Mouse (Mus musculus): ENCODE measurements around the gene Abcb11.

Gene Abcb11

GRCm38 (mm10) chr2:69264069-69264618 lies 78.3 kb downstream of the Abcb11 start:
- DNase-seq (ENCODE audit: low read depth, low spot score) = no peak

- no peak for DNase-seq (ENCODE audit: low read depth, low spot score)
These were observed 94.1 kb downstream of the Abcb11 start for GRCm38 (mm10) chr2:69248221-69248755.

- no peak for DNase-seq (ENCODE audit: low read depth, low spot score)
These were observed 95.3 kb downstream of the Abcb11 start for GRCm38 (mm10) chr2:69247081-69247480.

- no peak for DNase-seq (ENCODE audit: low read depth, low spot score)
These were observed 97.5 kb downstream of the Abcb11 start for GRCm38 (mm10) chr2:69244924-69245323.

- no peak for DNase-seq (ENCODE audit: low read depth, low spot score)
These were observed 103.1 kb downstream of the Abcb11 start for GRCm38 (mm10) chr2:69239315-69239714.

GRCm38 (mm10) chr2:69234976-69235678 lies 107.3 kb downstream of the Abcb11 start:
- DNase-seq (ENCODE audit: low read depth, low spot score) = no peak

- no peak for DNase-seq (ENCODE audit: low read depth, low spot score)
These were observed 110.3 kb downstream of the Abcb11 start for GRCm38 (mm10) chr2:69232101-69232500.

- DNase-seq (ENCODE audit: low read depth, low spot score) = no peak
These were observed 112.3 kb downstream of the Abcb11 start for GRCm38 (mm10) chr2:69230137-69230536.

GRCm38 (mm10) chr2:69228635-69229034 lies 113.8 kb downstream of the Abcb11 start:
- DNase-seq (ENCODE audit: low read depth, low spot score) = no peak

- DNase-seq (ENCODE audit: low read depth, low spot score) = no peak
These were observed 115.5 kb downstream of the Abcb11 start for GRCm38 (mm10) chr2:69226876-69227275.

GRCm38 (mm10) chr2:69224724-69225123 lies 117.7 kb downstream of the Abcb11 start:
- DNase-seq (ENCODE audit: low read depth, low spot score) = no peak

GRCm38 (mm10) chr2:69222815-69223214 lies 119.6 kb downstream of the Abcb11 start:
- no peak for DNase-seq (ENCODE audit: low read depth, low spot score)

- DNase-seq (ENCODE audit: low read depth, low spot score) = no peak
These were observed 120.5 kb downstream of the Abcb11 start for GRCm38 (mm10) chr2:69221868-69222416.

GRCm38 (mm10) chr2:69215242-69215641 lies 127.2 kb downstream of the Abcb11 start:
- DNase-seq (ENCODE audit: low read depth, low spot score) = no peak

- DNase-seq (ENCODE audit: low read depth, low spot score) = no peak
These were observed 129.8 kb downstream of the Abcb11 start for GRCm38 (mm10) chr2:69212652-69213051.

- DNase-seq (ENCODE audit: low read depth, low spot score) = no peak
These were observed 131.6 kb downstream of the Abcb11 start, which contains the start of gene G6pc2 for GRCm38 (mm10) chr2:69210773-69211172. Gene G6pc2, plus strand, starts transcription at chr2:69211073.

- no peak for DNase-seq (ENCODE audit: low read depth, low spot score)
These were observed 132.7 kb downstream of the Abcb11 start for GRCm38 (mm10) chr2:69209684-69210083.

- peak; percentile 7 for DNase-seq (ENCODE audit: low read depth, low spot score)
These were observed 135.9 kb downstream of the Abcb11 start for GRCm38 (mm10) chr2:69206523-69206922.

- peak; percentile 96 for DNase-seq (ENCODE audit: low read depth, low spot score)
These were observed 136.5 kb downstream of the Abcb11 start, which contains the start of gene Spc25 for GRCm38 (mm10) chr2:69205791-69206351. Gene Spc25, minus strand, starts transcription at chr2:69206194.

GRCm38 (mm10) chr2:69205185-69205584 lies 137.2 kb downstream of the Abcb11 start:
- no peak for DNase-seq (ENCODE audit: low read depth, low spot score)

- DNase-seq (ENCODE audit: low read depth, low spot score) = no peak
These were observed 148.9 kb downstream of the Abcb11 start for GRCm38 (mm10) chr2:69193555-69193954.

- no peak for DNase-seq (ENCODE audit: low read depth, low spot score)
These were observed 151.4 kb downstream of the Abcb11 start for GRCm38 (mm10) chr2:69191059-69191458.
